Mouse (Mus musculus) MEL-GATA-1-ER (cell line): Measurements from ENCODE around the gene Gm10309.
"Not testable (repeated sequence)": the region's sequence is repeated elsewhere in the genome, so short reads cannot be mapped to it uniquely, and the experiment has no call there.

Experiments
- DNase-seq: peaks from one replicate; pipeline ENCODE4 v3.0.0-alpha.2; 2012; ENCODE audit warnings: low read depth; ENCODE audit errors: extremely low read depth

The Gm10309 gene

GRCm38 (mm10) chr17:86477401-86477800 lies 27.6 kb downstream of the Gm10309 start:
- not testable (repeated sequence) for DNase-seq

GRCm38 (mm10) chr17:86476674-86477073 lies 28.4 kb downstream of the Gm10309 start:
- no peak for DNase-seq

GRCm38 (mm10) chr17:86471684-86472083 lies 33.3 kb downstream of the Gm10309 start:
- no peak for DNase-seq

- DNase-seq: no peak
These were observed 34.9 kb downstream of the Gm10309 start for GRCm38 (mm10) chr17:86470160-86470559.

GRCm38 (mm10) chr17:86467967-86468366 lies 37.1 kb downstream of the Gm10309 start:
- no peak for DNase-seq

- DNase-seq: no peak
These were observed 37.6 kb downstream of the Gm10309 start for GRCm38 (mm10) chr17:86467291-86467898.

GRCm38 (mm10) chr17:86466871-86467270 lies 38.2 kb downstream of the Gm10309 start:
- no peak for DNase-seq

GRCm38 (mm10) chr17:86466412-86466811 lies 38.6 kb downstream of the Gm10309 start:
- DNase-seq: no peak

- DNase-seq: no peak
These were observed 39.2 kb downstream of the Gm10309 start for GRCm38 (mm10) chr17:86465865-86466264.

GRCm38 (mm10) chr17:86464689-86465363 lies 40.2 kb downstream of the Gm10309 start:
- DNase-seq: no peak

GRCm38 (mm10) chr17:86464197-86464596 lies 40.8 kb downstream of the Gm10309 start:
- DNase-seq: no peak

- no peak for DNase-seq
These were observed 41.7 kb downstream of the Gm10309 start for GRCm38 (mm10) chr17:86463369-86463768.

GRCm38 (mm10) chr17:86460645-86461430 lies 44.2 kb downstream of the Gm10309 start:
- no peak for DNase-seq

- no peak for DNase-seq
These were observed 46.6 kb downstream of the Gm10309 start for GRCm38 (mm10) chr17:86458302-86458980.

- DNase-seq: no peak
These were observed 48.5 kb downstream of the Gm10309 start for GRCm38 (mm10) chr17:86456512-86456911.

- DNase-seq: no peak
These were observed 50.7 kb downstream of the Gm10309 start for GRCm38 (mm10) chr17:86454351-86454706.

- no peak for DNase-seq
These were observed 51.2 kb downstream of the Gm10309 start for GRCm38 (mm10) chr17:86453673-86454350.

- DNase-seq: no peak
These were observed 52.1 kb downstream of the Gm10309 start for GRCm38 (mm10) chr17:86452934-86453333.
